Mouse (Mus musculus): ENCODE measurements around the gene Gpr132.

- TF ChIP-seq CTCF (IDR thresholded peaks at IDR 0.05; ENCODE audit: extremely low read depth, insufficient read depth, insufficient read length, insufficient replicate concordance) (no peak), POLR2A (IDR thresholded peaks at IDR 0.05; ENCODE audit: low read depth, low read length) (no peak)
Observed at GRCm38 (mm10) chr12:112851116-112851515, 16.9 kb downstream of the Gpr132 start.

Measured in spleen, adult 2 months (tissue).